ENCODE assay signal across 8 mouse cellular contexts in the genomic region with DNA sequence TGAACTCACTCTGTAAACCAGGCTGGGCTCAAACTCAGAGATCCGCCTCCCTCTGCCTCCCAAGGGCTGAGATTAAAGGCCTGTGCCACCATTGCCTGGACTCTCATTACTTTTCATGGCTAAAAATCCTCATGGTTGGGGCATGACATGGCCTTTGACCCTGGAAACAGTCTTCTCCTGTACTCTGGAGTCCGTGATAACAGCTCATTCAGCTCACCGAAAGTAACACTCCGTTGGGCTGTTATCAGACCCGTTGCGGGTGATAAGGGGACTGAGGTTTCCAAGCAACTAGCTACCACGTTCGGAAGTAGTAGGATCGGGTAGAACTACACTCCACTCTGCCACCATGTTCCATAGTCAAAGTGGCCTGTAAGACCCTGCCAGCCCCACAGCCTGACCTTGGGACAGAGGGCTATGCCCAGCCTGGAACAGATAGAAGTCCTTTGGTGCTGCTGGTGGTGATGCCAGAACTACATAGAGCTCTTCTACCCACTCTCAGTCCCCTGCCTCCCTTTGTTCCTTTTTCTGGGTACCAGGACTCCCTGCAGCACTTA. TPM values are rescaled to one million over a fixed set of nuclear protein-coding genes. Genes with fewer than 3 reads are reported as not detected.
DNase-seq lines count a peak whose midpoint lies in the region; ATAC-seq and TF ChIP-seq lines count a peak whose summit lies in the region.
"Had no signal": no experiment of that assay in that cellular context is flagged by ENCODE, and none has a peak within 500 bp of the region (broad histone marks: within the 10 kb centered on the region; RNA-seq: fewer than 3 reads in every experiment).

No protein-coding gene starts in this region.

- H3ac ChIP-seq in myocyte (ENCODE audit: control insufficient read depth, insufficient read length): no peak overlapping the region

- H3K9ac ChIP-seq in intestine, embryonic 14.5 days (ENCODE audit: low read length): no peak overlapping the region
- H3K9ac ChIP-seq: midbrain, embryonic 12.5 days had no signal

- TF ChIP-seq CTCF in layer of hippocampus, adult 2 months (conservative IDR thresholded peaks at IDR 0.05): no peak
- no peak for TF ChIP-seq CTCF in cortical plate, adult 2 months (IDR thresholded peaks at IDR 0.05; ENCODE audit: extremely low read depth, insufficient read depth, low read length)

- no peak for ATAC-seq in intestine, embryonic 14.5 days (replicated peaks; ENCODE audit: low FRiP score, low TSS enrichment, low read depth)
- ATAC-seq in frontal cortex, adult (ENCODE audit: low TSS enrichment): no peak
- no peak for ATAC-seq in cerebellum, adult (ENCODE audit: insufficient number of reproducible peaks, low FRiP score, low TSS enrichment)

- H3K4me2 ChIP-seq in intestine, embryonic 14.5 days (ENCODE audit: low read length): peak overlapping the region; percentile 22
- peak overlapping the region; percentile 99 for H3K4me2 ChIP-seq in myocyte (ENCODE audit: low read depth)
- H3K4me2 ChIP-seq: midbrain, embryonic 12.5 days had no signal

- no peaks in the 10 kb centered on the region for H3K27me3 ChIP-seq in intestine, embryonic 14.5 days (replicated peaks; ENCODE audit: control insufficient read depth, insufficient read depth, low read length)
- no peaks in the 10 kb centered on the region for H3K27me3 ChIP-seq in myocyte (ENCODE audit: control insufficient read depth, insufficient read depth, insufficient read length)
- H3K27me3 ChIP-seq: midbrain, embryonic 12.5 days had no signal

- no peak for DNase-seq in layer of hippocampus, adult 2 months (ENCODE audit: low spot score in 2 of 2)
- no peak for DNase-seq in layer of hippocampus, adult 11-12 months (ENCODE audit: low spot score)
- no peak for DNase-seq in intestine, embryonic 14.5 days (ENCODE audit: low spot score)

- H3K79me2 ChIP-seq in myocyte (ENCODE audit: control insufficient read depth, insufficient read depth): peaks cover 92% of the 10 kb centered on the region

- peaks cover 37% of the 10 kb centered on the region for H3K4me1 ChIP-seq in cortical plate, adult 2 months (ENCODE audit: control insufficient read depth, insufficient read depth, low read length)
- peaks cover 53% of the 10 kb centered on the region for H3K4me1 ChIP-seq in intestine, embryonic 14.5 days (replicated peaks; ENCODE audit: control insufficient read depth, insufficient read depth, low read length)

- H3K36me3 ChIP-seq in intestine, embryonic 14.5 days (ENCODE audit: control insufficient read depth, insufficient read depth, low read length): peaks cover 33% of the 10 kb centered on the region
- peaks cover 30% of the 10 kb centered on the region for H3K36me3 ChIP-seq in myocyte (ENCODE audit: control insufficient read depth, insufficient read depth)

- H3K9me3 ChIP-seq in intestine, embryonic 14.5 days (ENCODE audit: control insufficient read depth, low read length): no peaks in the 10 kb centered on the region
- H3K9me3 ChIP-seq: midbrain, embryonic 12.5 days had no signal

- WGBS in intestine, embryonic 14.5 days: 55% methylated on average over 9 of the region's 9 CpGs

- no peak overlapping the region; the same call in 1 of the 2 replicates for H3K4me3 ChIP-seq in layer of hippocampus, adult 2 months
- no peak overlapping the region for H3K4me3 ChIP-seq in cortical plate, adult 2 months (ENCODE audit: insufficient read depth, low read length)
- no peak overlapping the region for H3K4me3 ChIP-seq in intestine, embryonic 14.5 days (ENCODE audit: low read depth, low read length)
- no peak overlapping the region for H3K4me3 ChIP-seq in myocyte
- H3K4me3 ChIP-seq: midbrain, embryonic 12.5 days had no signal

- peak overlapping the region; percentile 67 for H3K27ac ChIP-seq in layer of hippocampus, adult 2 months
- H3K27ac ChIP-seq in cortical plate, adult 2 months (ENCODE audit: insufficient read depth, low read length): peak overlapping the region; percentile 42; the same call in 1 of the 2 replicates
- H3K27ac ChIP-seq in intestine, embryonic 14.5 days (ENCODE audit: low read depth): peak overlapping the region; percentile 51; the same call in 1 of the 2 replicates
- H3K27ac ChIP-seq: midbrain, embryonic 12.5 days had no signal

- no peak for TF ChIP-seq POLR2A in cortical plate, adult 2 months (IDR thresholded peaks at IDR 0.05; ENCODE audit: extremely low read depth, insufficient read depth, low read length)
- no peak for TF ChIP-seq POLR2A in myocyte (IDR thresholded peaks at IDR 0.05; ENCODE audit: insufficient read length, low read depth)

TF ChIP-seq in myocyte, 11 proteins besides CTCF, POLR2A, EP300 and RAD21:
- TF ChIP-seq REST (IDR thresholded peaks at IDR 0.05; ENCODE audit: insufficient read depth, insufficient read length) (no peak), POLR2AphosphoS2 (IDR thresholded peaks at IDR 0.05; ENCODE audit: insufficient read length, low read depth) (no peak), USF1 (IDR thresholded peaks at IDR 0.05; ENCODE audit: low read depth) (no peak), E2F4 (IDR thresholded peaks at IDR 0.05; ENCODE audit: insufficient read depth) (no peak), MYOD1 (IDR thresholded peaks at IDR 0.05; ENCODE audit: control insufficient read depth in 1 of 3, insufficient read length in 2 of 3, low read depth in 2 of 3) (no peak), MAX (IDR thresholded peaks at IDR 0.05; ENCODE audit: low read depth) (no peak), CEBPB (IDR thresholded peaks at IDR 0.05; ENCODE audit: insufficient read depth, poor library complexity, severe bottlenecking) (no peak), TCF3 (IDR thresholded peaks at IDR 0.05; ENCODE audit: insufficient read length, low read depth) (no peak), TCF12 (IDR thresholded peaks at IDR 0.05; ENCODE audit: insufficient read depth, poor library complexity, severe bottlenecking) (no peak), MYOG (IDR thresholded peaks at IDR 0.05; ENCODE audit: control insufficient read depth in 1 of 3, insufficient read depth in 1 of 3, insufficient read length in 2 of 3, low read depth in 2 of 3) (no peak), SRF (IDR thresholded peaks at IDR 0.05; ENCODE audit: control insufficient read depth, insufficient read length, low read depth) (no peak)

RNA-seq across cellular contexts. Expression of a gene that starts 5.2 kb away (rescaled TPM):
- total RNA-seq in layer of hippocampus, adult 2 months (2021): 100 to 1,000 TPM; 419 to 448 TPM
- 638 and 653 TPM in 2 replicates for polyA plus RNA-seq in cortical plate, adult 2 months (2012; rRNA removed)
- polyA plus RNA-seq in intestine, embryonic 14.5 days (2014; fragmentation: Nextera tagmentation; extraction: Ambion mirVana): 457 and 534 TPM in 2 replicates
- 744 TPM for polyA plus RNA-seq in myocyte (2012; fragmentation: generic; extraction: Trizol)

RNA-seq across cellular contexts. Expression of a gene that starts 11.3 kb away (rescaled TPM):
- 10 to 100 TPM; 38.5 to 41.4 TPM for total RNA-seq in layer of hippocampus, adult 2 months (2021)
- polyA plus RNA-seq in cortical plate, adult 2 months (2012; rRNA removed): 71.6 and 74.4 TPM in 2 replicates
- polyA plus RNA-seq in intestine, embryonic 14.5 days (2014; fragmentation: Nextera tagmentation; extraction: Ambion mirVana): 59.1 and 60.3 TPM in 2 replicates
- polyA plus RNA-seq in myocyte (2012; fragmentation: generic; extraction: Trizol): 78.6 TPM

RNA-seq across cellular contexts. Expression of a gene that starts 36.7 kb away (rescaled TPM):
- total RNA-seq in layer of hippocampus, adult 2 months (2021): not detected
- not detected in 2 replicates for polyA plus RNA-seq in cortical plate, adult 2 months (2012; rRNA removed)
- polyA plus RNA-seq in intestine, embryonic 14.5 days (2014; fragmentation: Nextera tagmentation; extraction: Ambion mirVana): 14.1 and 17.8 TPM in 2 replicates
- 6.9 TPM for polyA plus RNA-seq in myocyte (2012; fragmentation: generic; extraction: Trizol)

RNA-seq across cellular contexts. Expression of a gene that starts 48.4 kb away (rescaled TPM):
- total RNA-seq in layer of hippocampus, adult 2 months (2021): under 1 TPM; 0.29 to 0.97 TPM
- 0.62 and 0.79 TPM in 2 replicates for polyA plus RNA-seq in cortical plate, adult 2 months (2012; rRNA removed)
- polyA plus RNA-seq in intestine, embryonic 14.5 days (2014; fragmentation: Nextera tagmentation; extraction: Ambion mirVana): 2.1 and 5.3 TPM in 2 replicates
- 0.12 TPM for polyA plus RNA-seq in myocyte (2012; fragmentation: generic; extraction: Trizol)

RNA-seq across cellular contexts. Expression of a gene that starts 52.9 kb away (rescaled TPM):
- under 1 TPM in 1 of 2 experiments, not detected in 1; 0.36 TPM for total RNA-seq in layer of hippocampus, adult 2 months (2021)
- polyA plus RNA-seq in cortical plate, adult 2 months (2012; rRNA removed): 0.26 and 0.44 TPM in 2 replicates
- 1.5 and 1.6 TPM in 2 replicates for polyA plus RNA-seq in intestine, embryonic 14.5 days (2014; fragmentation: Nextera tagmentation; extraction: Ambion mirVana)
- polyA plus RNA-seq in myocyte (2012; fragmentation: generic; extraction: Trizol): 59.5 TPM
